Comparison of ENCODE assay signal across 28 mouse cellular contexts in genomic region chr5:106722771-106723170, GRCm38 (mm10).
"Had no signal": no experiment of that assay in that cellular context is flagged by ENCODE, and none has a peak within 500 bp of the region (broad histone marks: within the 10 kb centered on the region; RNA-seq: fewer than 3 reads in every experiment).

No protein-coding gene starts in this region.

- H3K4me2 ChIP-seq: limb, embryonic 12.5 days; limb, embryonic 13.5 days; limb, embryonic 15.5 days; liver, embryonic 11.5 days; liver, embryonic 12.5 days; liver, embryonic 13.5 days; liver, embryonic 15.5 days; lung, embryonic 14.5 days; lung, embryonic 15.5 days; midbrain, embryonic 12.5 days; midbrain, embryonic 15.5 days; neural tube, embryonic 12.5 days had no signal

- H3K4me1 ChIP-seq: limb, embryonic 10.5 days; limb, embryonic 12.5 days; limb, embryonic 13.5 days; limb, embryonic 15.5 days; liver, embryonic 12.5 days; liver, embryonic 13.5 days; liver, embryonic 15.5 days; lung, embryonic 15.5 days; midbrain, embryonic 10.5 days; midbrain, embryonic 15.5 days; neural tube, embryonic 12.5 days had no signal

- H3K27me3 ChIP-seq: limb, embryonic 12.5 days; limb, embryonic 13.5 days; limb, embryonic 15.5 days; liver, embryonic 13.5 days; liver, embryonic 15.5 days; lung, embryonic 15.5 days; midbrain, embryonic 12.5 days; midbrain, embryonic 15.5 days; neural tube, embryonic 12.5 days had no signal

- DNase-seq: left cerebral cortex, postnatal 4 days; liver; liver, embryonic 13.5 days; liver, postnatal 0 days; lung, adult 18-20 months; lung, adult 2 months; lung, postnatal 14 days; lung, postnatal 36 days; lung, postnatal 4 days; midbrain, embryonic 14.5 days had no signal

- H3K27ac ChIP-seq: limb, embryonic 10.5 days; limb, embryonic 12.5 days; limb, embryonic 13.5 days; limb, embryonic 15.5 days; liver, embryonic 12.5 days; liver, embryonic 13.5 days; liver, embryonic 14.5 days; liver, embryonic 15.5 days; lung, embryonic 15.5 days; macrophage; midbrain, embryonic 10.5 days; midbrain, embryonic 12.5 days; midbrain, embryonic 15.5 days; neural tube, embryonic 12.5 days had no signal

- ATAC-seq: liver, embryonic 12.5 days; liver, postnatal 0 days; midbrain, embryonic 15.5 days; midbrain, embryonic 16.5 days had no signal

- H3K36me3 ChIP-seq: limb, embryonic 10.5 days; limb, embryonic 12.5 days; limb, embryonic 13.5 days; limb, embryonic 15.5 days; liver, embryonic 12.5 days; liver, embryonic 13.5 days; liver, embryonic 15.5 days; lung, embryonic 15.5 days; midbrain, embryonic 10.5 days; midbrain, embryonic 12.5 days; midbrain, embryonic 15.5 days; neural tube, embryonic 12.5 days had no signal

- H3K9me3 ChIP-seq: limb, embryonic 10.5 days; limb, embryonic 13.5 days; limb, embryonic 15.5 days; liver, embryonic 12.5 days; liver, embryonic 13.5 days; liver, embryonic 15.5 days; lung, embryonic 15.5 days; midbrain, embryonic 12.5 days had no signal

- H3K9ac ChIP-seq: limb, embryonic 12.5 days; limb, embryonic 13.5 days; limb, embryonic 15.5 days; liver, embryonic 12.5 days; liver, embryonic 13.5 days; liver, embryonic 14.5 days; liver, embryonic 15.5 days; liver, postnatal 0 days; lung, embryonic 14.5 days; lung, embryonic 15.5 days; midbrain, embryonic 12.5 days; midbrain, embryonic 15.5 days; neural tube, embryonic 12.5 days had no signal

- H3K4me3 ChIP-seq: limb, embryonic 10.5 days; limb, embryonic 12.5 days; limb, embryonic 13.5 days; limb, embryonic 15.5 days; liver, embryonic 12.5 days; liver, embryonic 13.5 days; liver, embryonic 15.5 days; lung, embryonic 15.5 days; megakaryocyte, embryonic 14.5 days; midbrain, embryonic 10.5 days; midbrain, embryonic 12.5 days; midbrain, embryonic 15.5 days; myocyte; neural tube, embryonic 12.5 days had no signal
